Mouse (Mus musculus): ENCODE measurements at regions not wholly inside any gene's neighbourhood (a gene's known extent, or its start where the extent isn't known, plus 50 kb on each side); places are given as distances from the start of the nearest gene placed in this dataset.

GRCm38 (mm10) chr10:113440818-113441217 is 512.0 kb upstream of the Atxn7l3b start:
- peak; percentile 18 for ATAC-seq

GRCm38 (mm10) chr10:113431155-113431554 is 502.4 kb upstream of the Atxn7l3b start:
- no peak for ATAC-seq

DNA sequence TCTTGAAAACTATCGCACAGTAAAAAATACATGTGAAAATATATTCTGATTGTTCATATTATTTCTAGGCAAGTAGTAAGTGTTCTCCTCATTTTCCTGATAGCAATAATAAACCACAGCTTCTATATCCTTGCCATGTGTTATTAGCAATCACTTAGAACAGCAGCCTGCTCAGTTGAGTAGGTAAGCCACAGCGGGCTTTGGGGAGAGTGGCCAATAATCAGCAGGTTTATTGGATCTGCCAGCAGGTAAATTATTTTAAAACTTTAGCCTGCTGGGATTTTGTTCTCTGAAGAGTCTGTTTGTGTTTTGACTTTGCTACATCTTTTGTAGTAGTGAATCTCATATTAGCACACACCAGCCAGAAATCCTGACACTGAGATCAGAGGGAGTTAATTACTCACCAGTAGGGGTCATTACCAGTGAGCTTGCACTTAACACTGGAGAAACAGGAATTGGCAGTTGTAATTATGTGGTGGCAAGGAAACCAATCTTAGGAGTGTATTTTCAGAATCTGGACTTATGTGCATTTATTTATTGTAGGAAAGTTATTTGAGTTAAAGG is 482.5 kb upstream of the Atxn7l3b start:
- no peak for ATAC-seq

DNA sequence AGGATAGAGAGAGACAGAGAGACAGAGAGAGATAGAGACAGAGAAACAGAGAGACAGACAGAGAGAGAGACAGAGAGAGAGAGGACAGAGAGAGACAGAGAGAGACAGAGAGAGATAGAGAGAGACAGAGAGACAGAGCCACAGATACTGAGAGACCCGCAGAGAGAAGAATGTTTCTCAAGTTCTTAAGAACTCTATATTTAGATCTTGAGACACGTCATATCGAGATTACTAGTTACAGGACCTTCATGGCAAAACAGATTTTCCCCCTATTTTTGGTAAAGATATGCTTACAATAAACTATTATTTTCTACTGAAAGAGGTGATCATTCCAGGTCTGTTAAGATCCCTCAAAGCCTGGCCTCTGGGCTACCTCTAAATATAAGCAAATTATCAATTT is 461.8 kb upstream of the Atxn7l3b start:
- no peak for ATAC-seq

DNA sequence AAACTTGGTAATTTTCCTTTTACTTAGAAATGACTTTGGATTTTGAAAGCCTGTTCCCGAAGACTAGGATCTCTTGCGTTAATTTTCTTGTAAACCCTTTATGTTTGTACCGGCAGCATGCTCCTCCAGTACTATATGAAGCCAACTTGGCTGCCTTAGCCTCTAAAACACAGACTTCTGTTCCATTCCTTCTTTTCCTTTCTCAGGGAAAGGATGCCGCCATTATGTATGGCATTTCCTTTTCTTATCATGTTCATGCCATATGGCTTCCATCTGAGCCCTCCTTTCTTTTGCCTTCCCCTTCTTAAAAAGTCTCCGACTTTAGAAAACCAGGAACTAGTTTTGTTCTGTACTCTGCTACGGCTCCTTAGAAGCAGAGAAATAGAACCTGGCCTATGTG is 440.4 kb upstream of the Atxn7l3b start:
- no peak for ATAC-seq

DNA sequence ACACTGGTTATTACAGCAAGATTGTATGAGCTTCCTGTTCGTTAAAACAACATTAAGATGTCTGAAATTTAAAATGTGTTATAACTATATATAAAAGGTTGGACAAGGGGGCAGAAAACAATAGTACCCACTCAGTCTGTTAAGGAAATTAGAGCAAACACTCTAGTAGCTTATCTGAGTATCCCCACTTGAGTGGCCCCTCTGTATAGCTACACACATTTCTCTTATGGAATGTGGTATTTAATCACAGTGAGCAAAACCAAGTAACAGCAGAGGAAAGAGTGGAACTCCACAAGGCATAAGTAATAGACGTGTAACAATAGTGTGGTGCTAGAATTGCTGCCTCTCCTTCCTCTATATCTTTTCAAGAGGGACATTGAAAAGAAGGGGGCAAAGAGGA is 417.4 kb upstream of the Atxn7l3b start:
- no peak for ATAC-seq
